Mouse (Mus musculus): ENCODE results near the gene Actr1a.
A peak's percentile ranks its signal among the peaks of the same experiment; 100 is the strongest.

- peak; percentile 29 for TF ChIP-seq CTCF (IDR thresholded peaks at IDR 0.05)
- no peak for TF ChIP-seq EP300 (IDR thresholded peaks at IDR 0.05; ENCODE audit: insufficient read depth, low read depth, low read length)
- peak; percentile 56; the same call in 1 of the 2 replicates for TF ChIP-seq POLR2A (IDR thresholded peaks at IDR 0.05; ENCODE audit: insufficient read depth, low read depth, low read length)
Observed at GRCm38 (mm10) chr19:46348761-46349458, 46.6 kb downstream of the Actr1a start.

Measured in heart, adult 2 months (tissue).